9 mouse cellular contexts compared by ENCODE assay signal in genomic region chr9:121319323-121319966, GRCm38 (mm10). TPM values are rescaled to one million over a fixed set of nuclear protein-coding genes. Genes with fewer than 3 reads are reported as not detected.
A peak's percentile ranks its signal among the peaks of the same experiment; 100 is the strongest.
DNase-seq lines count a peak whose midpoint lies in the region; ATAC-seq and TF ChIP-seq lines count a peak whose summit lies in the region.
"Had no signal": no experiment of that assay in that cellular context is flagged by ENCODE, and none has a peak within 500 bp of the region (broad histone marks: within the 10 kb centered on the region; RNA-seq: fewer than 3 reads in every experiment).

No protein-coding gene starts in this region.

- no peak overlapping the region for H3K4me2 ChIP-seq in kidney, postnatal 0 days (ENCODE audit: low read length)
- no peak overlapping the region for H3K4me2 ChIP-seq in hindbrain, embryonic 15.5 days
- no peak overlapping the region for H3K4me2 ChIP-seq in midbrain, postnatal 0 days (ENCODE audit: low read depth, low read length, poor library complexity, severe bottlenecking)

- H3K27ac ChIP-seq in kidney, postnatal 0 days = no peak overlapping the region; the same call in 1 of the 2 replicates
- peak overlapping the region; percentile 79 for H3K27ac ChIP-seq in forebrain, embryonic 10.5 days
- 0 out of 2 replicates have a peak overlapping the region, but pooled peaks have one; percentile 25 for H3K27ac ChIP-seq in hindbrain, embryonic 15.5 days (replicated peaks)
- H3K27ac ChIP-seq in midbrain, postnatal 0 days (ENCODE audit: low read depth, low read length) = 0 out of 2 replicates have a peak overlapping the region, but pooled peaks have one; percentile 26

- no peaks in the 10 kb centered on the region for H3K27me3 ChIP-seq in kidney, postnatal 0 days (ENCODE audit: insufficient read depth, low read length)
- H3K27me3 ChIP-seq in forebrain, embryonic 10.5 days (ENCODE audit: poor library complexity, severe bottlenecking) = no peaks in the 10 kb centered on the region
- no peaks in the 10 kb centered on the region for H3K27me3 ChIP-seq in hindbrain, embryonic 15.5 days
- no peaks in the 10 kb centered on the region for H3K27me3 ChIP-seq in midbrain, postnatal 0 days (ENCODE audit: insufficient read depth, low read length)

- no peaks in the 10 kb centered on the region for H3K36me3 ChIP-seq in kidney, postnatal 0 days (ENCODE audit: insufficient read depth, low read length)
- H3K36me3 ChIP-seq in forebrain, embryonic 10.5 days (replicated peaks) = peaks cover 37% of the 10 kb centered on the region
- no peaks in the 10 kb centered on the region for H3K36me3 ChIP-seq in hindbrain, embryonic 15.5 days
- H3K36me3 ChIP-seq in midbrain, postnatal 0 days (ENCODE audit: insufficient read depth, low read length) = no peaks in the 10 kb centered on the region

- no peak overlapping the region for H3K4me3 ChIP-seq in kidney, postnatal 0 days (replicated peaks; ENCODE audit: low read depth, low read length)
- peak overlapping the region; percentile 16; the same call in 1 of the 2 replicates for H3K4me3 ChIP-seq in forebrain, embryonic 10.5 days
- H3K4me3 ChIP-seq in hindbrain, embryonic 15.5 days = no peak overlapping the region
- H3K4me3 ChIP-seq in midbrain, postnatal 0 days (ENCODE audit: low read depth, low read length) = no peak overlapping the region

- TF ChIP-seq CTCF in kidney, postnatal 0 days (IDR thresholded peaks at IDR 0.05; ENCODE audit: low read depth) = no peak
- TF ChIP-seq CTCF in midbrain, postnatal 0 days (IDR thresholded peaks at IDR 0.05) = no peak

- 50% methylated on average over 10 of the region's 10 CpGs for WGBS in kidney, postnatal 0 days
- 49% methylated on average over 10 of the region's 10 CpGs for WGBS in forebrain, embryonic 10.5 days
- 62% methylated on average over 10 of the region's 10 CpGs for WGBS in hindbrain, embryonic 15.5 days
- 60% methylated on average over 10 of the region's 10 CpGs for WGBS in midbrain, postnatal 0 days

- no peak overlapping the region for H3K9ac ChIP-seq in kidney, postnatal 0 days (ENCODE audit: low read depth, low read length)
- H3K9ac ChIP-seq in hindbrain, embryonic 15.5 days = no peak overlapping the region
- H3K9ac ChIP-seq in midbrain, postnatal 0 days (replicated peaks; ENCODE audit: low read length, poor library complexity, severe bottlenecking) = no peak overlapping the region

- peak; percentile 30; the same call in 1 of the 2 replicates for ATAC-seq in kidney, postnatal 0 days (replicated peaks; ENCODE audit: low FRiP score, low read depth)
- ATAC-seq in hindbrain, embryonic 15.5 days (ENCODE audit: low FRiP score, low read depth) = peak; percentile 49
- no peak for ATAC-seq in midbrain, postnatal 0 days (ENCODE audit: low FRiP score)
- no peak for ATAC-seq in megakaryocyte-erythroid progenitor cell, adult 5-6 weeks (replicated peaks; ENCODE audit: low FRiP score, low TSS enrichment, poor library complexity, severe bottlenecking)

- no peaks in the 10 kb centered on the region for H3K9me3 ChIP-seq in kidney, postnatal 0 days (replicated peaks; ENCODE audit: low read length)
- peaks cover 10% of the 10 kb centered on the region; the same call in 1 of the 2 replicates for H3K9me3 ChIP-seq in forebrain, embryonic 10.5 days
- no peaks in the 10 kb centered on the region for H3K9me3 ChIP-seq in hindbrain, embryonic 15.5 days
- no peaks in the 10 kb centered on the region for H3K9me3 ChIP-seq in midbrain, postnatal 0 days (ENCODE audit: low read length)

- peak; percentile 37 for DNase-seq in kidney, postnatal 0 days (ENCODE audit: low spot score)
- DNase-seq in kidney, postnatal 10 days = no peak
- DNase-seq in forebrain, embryonic 10.5 days (ENCODE audit: extremely low spot score, low spot score) = peak; percentile 72
- no peak for DNase-seq in midbrain, postnatal 0 days (ENCODE audit: low spot score)
- DNase-seq in cerebellum, adult 18-20 months = no peak
- DNase-seq in urinary bladder, postnatal 25 days (ENCODE audit: low spot score) = no peak
- DNase-seq: lung, adult 2 months had no signal

- H3K4me1 ChIP-seq in kidney, postnatal 0 days (replicated peaks; ENCODE audit: insufficient read depth, low read length) = peaks cover 15% of the 10 kb centered on the region
- H3K4me1 ChIP-seq in forebrain, embryonic 10.5 days = peaks cover 63% of the 10 kb centered on the region
- H3K4me1 ChIP-seq in hindbrain, embryonic 15.5 days (replicated peaks) = peaks cover 35% of the 10 kb centered on the region
- peaks cover 7% of the 10 kb centered on the region; the same call in 1 of the 2 replicates for H3K4me1 ChIP-seq in midbrain, postnatal 0 days (ENCODE audit: insufficient read depth, low read length)

RNA-seq across cellular contexts. Expression of gene Trak1, which starts 22.1 kb away (rescaled TPM):
- polyA plus RNA-seq in kidney, postnatal 0 days (2015; fragmentation: Nextera tagmentation; extraction: Ambion mirVana) = 11.6 and 13.0 TPM in 2 replicates
- polyA plus RNA-seq in forebrain, embryonic 10.5 days (2016; fragmentation: Nextera tagmentation; extraction: Ambion mirVana) = 24.7 and 27.4 TPM in 2 replicates
- polyA plus RNA-seq in hindbrain, embryonic 15.5 days (2015; fragmentation: Nextera tagmentation; extraction: Ambion mirVana) = 58.3 and 58.4 TPM in 2 replicates
- total RNA-seq in midbrain, postnatal 0 days (2014; rRNA removed) = 107 and 154 TPM in 2 replicates
- 58.7 and 61.6 TPM in 2 replicates for polyA plus RNA-seq in midbrain, postnatal 0 days (2015; fragmentation: Nextera tagmentation; extraction: Ambion mirVana)
- total RNA-seq in megakaryocyte-erythroid progenitor cell, adult 5-6 weeks (2014; fragmentation: Nextera tagmentation) = 45.6 and 50.2 TPM in 2 replicates
- 14.2 and 23.2 TPM in 2 replicates for total RNA-seq in megakaryocyte-erythroid progenitor cell, adult 5-6 weeks (2017)

RNA-seq across cellular contexts. Expression of gene Ulk4, which starts 42.4 kb away (rescaled TPM):
- polyA plus RNA-seq in kidney, postnatal 0 days (2015; fragmentation: Nextera tagmentation; extraction: Ambion mirVana) = 135 and 136 TPM in 2 replicates
- polyA plus RNA-seq in forebrain, embryonic 10.5 days (2016; fragmentation: Nextera tagmentation; extraction: Ambion mirVana) = 156 and 164 TPM in 2 replicates
- 75.9 and 94.1 TPM in 2 replicates for polyA plus RNA-seq in hindbrain, embryonic 15.5 days (2015; fragmentation: Nextera tagmentation; extraction: Ambion mirVana)
- total RNA-seq in midbrain, postnatal 0 days (2014; rRNA removed) = 8.1 and 8.6 TPM in 2 replicates
- polyA plus RNA-seq in midbrain, postnatal 0 days (2015; fragmentation: Nextera tagmentation; extraction: Ambion mirVana) = 68.0 and 80.0 TPM in 2 replicates
- 0.24 and 1.1 TPM in 2 replicates for total RNA-seq in megakaryocyte-erythroid progenitor cell, adult 5-6 weeks (2014; fragmentation: Nextera tagmentation)
- 2.0 and 2.7 TPM in 2 replicates for total RNA-seq in megakaryocyte-erythroid progenitor cell, adult 5-6 weeks (2017)

Comparison
In these comparisons a context has a peak if more than half of its experiments do, and no peak if none do; other contexts are left out.
1. DNase-seq: peak in kidney, postnatal 0 days (single experiment) and forebrain, embryonic 10.5 days (single experiment); none in kidney, postnatal 10 days (single experiment), midbrain, postnatal 0 days (single experiment), cerebellum, adult 18-20 months (0 of 2) and urinary bladder, postnatal 25 days (single experiment).
2. ATAC-seq: peak in kidney, postnatal 0 days (single experiment) and hindbrain, embryonic 15.5 days (single experiment); none in midbrain, postnatal 0 days (single experiment) and megakaryocyte-erythroid progenitor cell, adult 5-6 weeks (single experiment).